Mouse (Mus musculus) hindbrain, embryonic 15.5 days (tissue): ENCODE measurements around the gene Slc7a8. TPM values are rescaled to one million over a fixed set of nuclear protein-coding genes. Genes with fewer than 3 reads are reported as not detected.

Experiments
- ATAC-seq: fragments of 200-750 bp; cut with Nextera tagmentation; 2 replicates; pipeline ENCODE4 v1.8.0; 2017; ENCODE audit warnings: low read depth, moderate number of reproducible peaks, moderate TSS enrichment; ENCODE audit not compliant: low FRiP score
- H3K27ac ChIP-seq: fragments of 300-500 bp; sonication (generic); replicated peaks from 2 replicates; pipeline ENCODE4 v1.5.1; 2015; ENCODE audit warnings: mild to moderate bottlenecking, inconsistent platforms
- H3K27me3 ChIP-seq: fragments of 300-500 bp; sonication (generic); 2 replicates; pipeline ENCODE4 v1.6.1; 2015; ENCODE audit warnings: control low read depth, inconsistent platforms
- H3K36me3 ChIP-seq: fragments of 300-500 bp; sonication (generic); 2 replicates; pipeline ENCODE4 v1.6.1; 2015; ENCODE audit warnings: control low read depth, inconsistent platforms
- H3K4me1 ChIP-seq: fragments of 300-500 bp; sonication (generic); replicated peaks from 2 replicates; pipeline ENCODE4 v1.6.1; 2015; ENCODE audit warnings: control low read depth, inconsistent platforms
- H3K4me2 ChIP-seq: fragments of 300-500 bp; sonication (generic); 2 replicates; pipeline ENCODE4 v1.6.1; 2015; ENCODE audit warnings: moderate library complexity, mild to moderate bottlenecking, inconsistent platforms
- H3K4me3 ChIP-seq: fragments of 300-500 bp; sonication (generic); 2 replicates; pipeline ENCODE4 v1.5.1; 2015; ENCODE audit warnings: mild to moderate bottlenecking, inconsistent platforms
- H3K9ac ChIP-seq: fragments of 300-500 bp; sonication (generic); 2 replicates; pipeline ENCODE4 v1.6.1; 2015; ENCODE audit warnings: inconsistent platforms
- H3K9me3 ChIP-seq: fragments of 300-500 bp; sonication (generic); 2 replicates; pipeline ENCODE4 v1.6.1; 2016; ENCODE audit warnings: control low read depth, inconsistent platforms
- WGBS: fragments of 180-500 bp; shearing (Covaris S2); methylation state at CpG from one replicate; pipeline ENCODE4 v1.1.7; 2015; 5-methylcytosine and 5-hydroxymethylcytosine counted together
- polyA plus RNA-seq: library from polyadenylated mRNA; unstranded; fragments of >200 nt; fragmentation: Nextera tagmentation; extraction: Ambion mirVana; gene quantifications from 2 replicates; pipeline ENCODE4 v1.2.1, GENCODE M21; 2015

Gene Slc7a8
- polyA plus RNA-seq, 1 experiment from 2014 or later: 9.1 TPM

- H3K9ac ChIP-seq: no peak overlapping the region
- peak; percentile 34; the same call in 1 of the 2 replicates for ATAC-seq
- H3K4me3 ChIP-seq: no peak overlapping the region
- H3K4me2 ChIP-seq: no peak overlapping the region
- no peaks in the 10 kb centered on the region for H3K4me1 ChIP-seq
- WGBS: 68% methylated on average over 13 of the region's 13 CpGs
- H3K36me3 ChIP-seq: no peaks in the 10 kb centered on the region
- H3K27me3 ChIP-seq: no peaks in the 10 kb centered on the region
- H3K9me3 ChIP-seq: no peaks in the 10 kb centered on the region
- no peak overlapping the region for H3K27ac ChIP-seq
These were observed 52.7 kb downstream of the Slc7a8 start for GRCm38 (mm10) chr14:54728823-54729653.

GRCm38 (mm10) chr14:54727565-54727964, 54.2 kb downstream of the Slc7a8 start:
- Histone ChIP-seq H3K27me3 (no peaks in the 10 kb centered on the region), H3K4me1 (no peaks in the 10 kb centered on the region), H3K9me3 (no peaks in the 10 kb centered on the region), H3K4me2 (no peak overlapping the region), H3K9ac (no peak overlapping the region), H3K27ac (no peak overlapping the region), H3K36me3 (no peaks in the 10 kb centered on the region), H3K4me3 (no peak overlapping the region)
- ATAC-seq: no peak
- WGBS: 87% methylated on average over 5 of the region's 5 CpGs

GRCm38 (mm10) chr14:54724049-54724448, 57.7 kb downstream of the Slc7a8 start:
- H3K9me3 ChIP-seq: no peaks in the 10 kb centered on the region
- no peak overlapping the region for H3K4me2 ChIP-seq
- ATAC-seq: no peak
- no peak overlapping the region for H3K4me3 ChIP-seq
- 82% methylated on average over 6 of the region's 6 CpGs for WGBS
- H3K27ac ChIP-seq: no peak overlapping the region
- no peaks in the 10 kb centered on the region for H3K27me3 ChIP-seq
- no peaks in the 10 kb centered on the region for H3K36me3 ChIP-seq
- H3K9ac ChIP-seq: no peak overlapping the region
- no peaks in the 10 kb centered on the region for H3K4me1 ChIP-seq

GRCm38 (mm10) chr14:54721711-54722110, 60.0 kb downstream of the Slc7a8 start:
- H3K9me3 ChIP-seq: no peaks in the 10 kb centered on the region
- no peak overlapping the region for H3K9ac ChIP-seq
- no peak overlapping the region for H3K4me2 ChIP-seq
- H3K36me3 ChIP-seq: no peaks in the 10 kb centered on the region
- 84% methylated on average over 10 of the region's 10 CpGs for WGBS
- no peak overlapping the region for H3K27ac ChIP-seq
- no peak for ATAC-seq
- no peak overlapping the region for H3K4me3 ChIP-seq
- no peaks in the 10 kb centered on the region for H3K4me1 ChIP-seq
- no peaks in the 10 kb centered on the region for H3K27me3 ChIP-seq

- H3K36me3 ChIP-seq: no peaks in the 10 kb centered on the region
- WGBS: 86% methylated on average over 7 of the region's 7 CpGs
- H3K27me3 ChIP-seq: no peaks in the 10 kb centered on the region
- H3K9ac ChIP-seq: no peak overlapping the region
- H3K9me3 ChIP-seq: no peaks in the 10 kb centered on the region
- H3K27ac ChIP-seq: no peak overlapping the region
- no peak for ATAC-seq
- no peaks in the 10 kb centered on the region for H3K4me1 ChIP-seq
- no peak overlapping the region for H3K4me3 ChIP-seq
- no peak overlapping the region for H3K4me2 ChIP-seq
These were observed 60.9 kb downstream of the Slc7a8 start for GRCm38 (mm10) chr14:54720654-54721350.

- no peaks in the 10 kb centered on the region for H3K27me3 ChIP-seq
- H3K27ac ChIP-seq: no peak overlapping the region
- H3K4me1 ChIP-seq: peaks cover 3% of the 10 kb centered on the region
- no peak for ATAC-seq
- WGBS: 92% methylated on average over 11 of the region's 11 CpGs
- H3K4me3 ChIP-seq: no peak overlapping the region
- no peak overlapping the region for H3K9ac ChIP-seq
- no peak overlapping the region for H3K4me2 ChIP-seq
- H3K9me3 ChIP-seq: no peaks in the 10 kb centered on the region
- H3K36me3 ChIP-seq: no peaks in the 10 kb centered on the region
These were observed 61.7 kb downstream of the Slc7a8 start for GRCm38 (mm10) chr14:54720041-54720440.

GRCm38 (mm10) chr14:54715402-54715801, 66.3 kb downstream of the Slc7a8 start:
- H3K9me3 ChIP-seq: no peaks in the 10 kb centered on the region
- no peaks in the 10 kb centered on the region for H3K27me3 ChIP-seq
- 88% methylated on average over 1 of the region's 1 CpGs for WGBS
- ATAC-seq: no peak
- H3K27ac ChIP-seq: peak overlapping the region; percentile 77; the same call in 1 of the 2 replicates
- H3K36me3 ChIP-seq: no peaks in the 10 kb centered on the region
- H3K4me1 ChIP-seq: peaks cover 13% of the 10 kb centered on the region
- H3K9ac ChIP-seq: no peak overlapping the region
- H3K4me2 ChIP-seq: peak overlapping the region; percentile 86
- peak overlapping the region; percentile 43; the same call in 1 of the 2 replicates for H3K4me3 ChIP-seq

- WGBS: 3% methylated on average over 15 of the region's 15 CpGs
- no peaks in the 10 kb centered on the region for H3K27me3 ChIP-seq
- H3K36me3 ChIP-seq: no peaks in the 10 kb centered on the region
- peak overlapping the region; percentile 43 for H3K4me3 ChIP-seq
- peak; percentile 71 for ATAC-seq
- no peaks in the 10 kb centered on the region for H3K9me3 ChIP-seq
- peak overlapping the region; percentile 86 for H3K4me2 ChIP-seq
- H3K9ac ChIP-seq: peak overlapping the region; percentile 38
- peak overlapping the region; percentile 77 for H3K27ac ChIP-seq
- peaks cover 13% of the 10 kb centered on the region for H3K4me1 ChIP-seq
These were observed 67.1 kb downstream of the Slc7a8 start for GRCm38 (mm10) chr14:54714617-54715081.

GRCm38 (mm10) chr14:54714121-54714520, 67.6 kb downstream of the Slc7a8 start:
- Histone ChIP-seq H3K27ac (peak overlapping the region; percentile 77), H3K4me3 (peak overlapping the region; percentile 43), H3K4me1 (peaks cover 13% of the 10 kb centered on the region), H3K36me3 (no peaks in the 10 kb centered on the region), H3K9ac (peak overlapping the region; percentile 38), H3K27me3 (no peaks in the 10 kb centered on the region), H3K9me3 (no peaks in the 10 kb centered on the region), H3K4me2 (peak overlapping the region; percentile 86)
- under 1% methylated on average over 13 of the region's 13 CpGs for WGBS
- peak; percentile 76 for ATAC-seq

GRCm38 (mm10) chr14:54712861-54713260, 68.9 kb downstream of the Slc7a8 start:
- Histone ChIP-seq H3K9me3 (no peaks in the 10 kb centered on the region), H3K27ac (0 out of 2 replicates have a peak overlapping the region, but pooled peaks have one; percentile 11), H3K36me3 (no peaks in the 10 kb centered on the region), H3K9ac (no peak overlapping the region), H3K4me1 (peaks cover 13% of the 10 kb centered on the region), H3K4me2 (no peak overlapping the region), H3K4me3 (no peak overlapping the region), H3K27me3 (no peaks in the 10 kb centered on the region)
- 69% methylated on average over 8 of the region's 8 CpGs for WGBS
- ATAC-seq: no peak

GRCm38 (mm10) chr14:54712074-54712473, 69.7 kb downstream of the Slc7a8 start, which contains the start of gene Cebpe:
TSS of gene Cebpe (minus strand) at chr14:54712174.
- no peak within 1 kb of the TSS for H3K4me2 ChIP-seq
- no peaks in the 10 kb centered on the region for H3K36me3 ChIP-seq
- H3K9ac ChIP-seq: no peak within 1 kb of the TSS
- H3K4me1 ChIP-seq: peaks cover 13% of the 10 kb centered on the region
- WGBS: 87% methylated on average over 7 of the region's 7 CpGs
- no peak for ATAC-seq
- no peaks in the 10 kb centered on the region for H3K9me3 ChIP-seq
- H3K4me3 ChIP-seq: no peak within 1 kb of the TSS
- 0 out of 2 replicates have a peak within 1 kb of the TSS, but pooled peaks have one; percentile 11 for H3K27ac ChIP-seq
- no peaks in the 10 kb centered on the region for H3K27me3 ChIP-seq

GRCm38 (mm10) chr14:54709054-54709453, 72.7 kb downstream of the Slc7a8 start:
- no peak for ATAC-seq
- whole genome bisulfite sequencing: 90% methylated on average over 9 of the region's 9 CpGs
- H3K27me3 ChIP-seq: no peaks in the 10 kb centered on the region
- H3K4me1 ChIP-seq: peaks cover 2% of the 10 kb centered on the region; the same call in 1 of the 2 replicates
- no peaks in the 10 kb centered on the region for H3K36me3 ChIP-seq
- no peak overlapping the region for H3K9ac ChIP-seq
- no peak overlapping the region for H3K27ac ChIP-seq
- no peaks in the 10 kb centered on the region for H3K9me3 ChIP-seq
- H3K4me2 ChIP-seq: no peak overlapping the region
- H3K4me3 ChIP-seq: no peak overlapping the region
